Mouse (Mus musculus): ENCODE results near the gene Nlrp6. TPM values are rescaled to one million over a fixed set of nuclear protein-coding genes. Genes with fewer than 3 reads are reported as not detected.

Gene Nlrp6
- polyA plus RNA-seq, 1 experiment: not detected

DNA sequence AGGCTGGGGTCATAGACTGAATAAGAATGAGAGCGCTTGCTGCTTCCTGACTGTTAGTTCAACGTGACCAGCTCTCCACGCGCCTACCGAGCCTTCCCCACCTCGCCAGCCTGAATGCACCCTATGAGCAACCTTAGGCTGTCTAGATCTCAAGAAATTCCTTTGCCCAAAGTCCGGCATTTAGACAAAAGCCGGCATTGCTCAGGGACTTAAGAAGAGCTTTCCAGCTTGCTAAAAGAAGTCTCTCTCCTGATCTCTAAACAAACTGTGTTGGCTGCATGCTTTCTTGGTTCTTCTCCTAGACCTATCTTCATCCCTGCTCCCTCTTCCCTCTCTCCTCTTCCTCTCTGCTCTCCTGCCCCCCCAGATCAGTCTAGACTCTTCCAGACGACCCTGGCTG is 54.2 kb downstream of the Nlrp6 start:
- TF ChIP-seq GATA1 (IDR thresholded peaks at IDR 0.05; ENCODE audit: low read length): no peak

DNA sequence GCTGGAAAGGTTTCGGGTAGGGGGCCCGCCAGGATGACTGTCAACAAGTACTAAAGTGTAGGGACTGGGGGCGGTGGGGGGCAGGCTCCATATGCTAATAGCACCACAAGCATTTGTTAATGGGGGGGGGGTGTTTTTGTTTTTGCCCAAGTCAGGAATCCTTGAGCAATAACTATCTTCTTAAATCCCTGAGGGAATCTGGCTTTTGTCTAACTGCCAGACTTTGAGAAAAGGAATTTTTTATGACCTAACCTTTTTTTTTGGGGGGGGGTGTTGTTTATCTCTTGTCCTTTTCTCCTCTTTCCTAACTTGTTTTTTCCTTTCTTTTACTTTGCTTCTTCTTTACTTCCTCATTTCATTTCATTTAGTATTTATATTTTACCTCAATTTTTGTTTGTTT is 54.8 kb downstream of the Nlrp6 start:
- TF ChIP-seq GATA1 (IDR thresholded peaks at IDR 0.05; ENCODE audit: low read length): no peak

Other genes with a start within 250 kb of the Nlrp6 start
- gene Olfr45, start 239.0 kb upstream of the Nlrp6 start, polyA plus RNA-seq (2012): not detected in 2 replicates
- gene Olfr541, start 223.6 kb upstream of the Nlrp6 start, polyA plus RNA-seq (2012): not detected in 2 replicates
- not detected in 2 replicates for gene Cyp2e1, start 157.2 kb upstream of the Nlrp6 start, polyA plus RNA-seq (2012)
- gene Syce1, start 133.1 kb upstream of the Nlrp6 start, polyA plus RNA-seq (2012): not detected in 2 replicates
- not detected in 2 replicates for gene Zfp941, start 98.7 kb upstream of the Nlrp6 start, polyA plus RNA-seq (2012)
- gene Urah, start 85.9 kb upstream of the Nlrp6 start, polyA plus RNA-seq (2012): not detected in 2 replicates
- gene Scgb1c1, start 75.4 kb upstream of the Nlrp6 start, polyA plus RNA-seq (2012): not detected in 2 replicates
- gene Odf3, start 73.1 kb upstream of the Nlrp6 start, polyA plus RNA-seq (2012): 0.06 TPM in 1 of 2 replicates, not detected in the other
- gene Gm45785, start 64.6 kb upstream of the Nlrp6 start, polyA plus RNA-seq (2012): 0.18 and 0.99 TPM in 2 replicates
- 39.1 and 49.2 TPM in 2 replicates for gene Ric8a, start 63.9 kb upstream of the Nlrp6 start, polyA plus RNA-seq (2012)
- 3.2 and 3.9 TPM in 2 replicates for gene Bet1l, start 63.3 kb upstream of the Nlrp6 start, polyA plus RNA-seq (2012)
- 50.0 and 92.4 TPM in 2 replicates for gene Psmd13, start 38.9 kb upstream of the Nlrp6 start, polyA plus RNA-seq (2012)
- gene Sirt3, start 38.6 kb upstream of the Nlrp6 start, polyA plus RNA-seq (2012): 25.4 and 38.9 TPM in 2 replicates
- not detected in 2 replicates for gene Cox8b, start 20.5 kb upstream of the Nlrp6 start, polyA plus RNA-seq (2012)
- 6.3 and 7.2 TPM in 2 replicates for gene Pgghg, start 20.5 kb downstream of the Nlrp6 start, polyA plus RNA-seq (2012)
- gene Ifitm5, start 29.4 kb downstream of the Nlrp6 start, polyA plus RNA-seq (2012): 0.43 and 0.61 TPM in 2 replicates
- gene Gm45717, start 35.0 kb downstream of the Nlrp6 start, polyA plus RNA-seq (2012): not detected in 2 replicates
- 234 and 285 TPM in 2 replicates for gene Ifitm2, start 35.1 kb downstream of the Nlrp6 start, polyA plus RNA-seq (2012)
- 0.08 and 0.26 TPM in 2 replicates for gene Ifitm1, start 46.3 kb downstream of the Nlrp6 start, polyA plus RNA-seq (2012)
- gene Ifitm3, start 89.9 kb downstream of the Nlrp6 start, polyA plus RNA-seq (2012): not detected in 2 replicates
- gene Ifitm6, start 97.0 kb downstream of the Nlrp6 start, polyA plus RNA-seq (2012): not detected in 2 replicates
- not detected in 2 replicates for gene Gm17387, start 108.2 kb downstream of the Nlrp6 start, polyA plus RNA-seq (2012)
- gene B4galnt4, start 140.2 kb downstream of the Nlrp6 start, polyA plus RNA-seq (2012): not detected in 2 replicates
- gene Pkp3, start 157.3 kb downstream of the Nlrp6 start, polyA plus RNA-seq (2012): 0.05 TPM in 1 of 2 replicates, not detected in the other
- 7.2 and 9.5 TPM in 2 replicates for gene Sigirr, start 179.7 kb downstream of the Nlrp6 start, polyA plus RNA-seq (2012)
- gene Ano9, start 196.9 kb downstream of the Nlrp6 start, polyA plus RNA-seq (2012): not detected in 2 replicates
- 49.9 and 62.6 TPM in 2 replicates for gene Ptdss2, start 201.5 kb downstream of the Nlrp6 start, polyA plus RNA-seq (2012)

Measured in G1E-ER4 (cell line).